Mouse (Mus musculus) right cerebral cortex, postnatal 4 days (tissue): Measurements from ENCODE around the gene Man1b1.
A peak's percentile ranks its signal among the peaks of the same experiment; 100 is the strongest.

Source experiments
- DNase-seq: peaks from one replicate; pipeline ENCODE4 v3.0.0-alpha.2; 2022

The Man1b1 gene

DNA sequence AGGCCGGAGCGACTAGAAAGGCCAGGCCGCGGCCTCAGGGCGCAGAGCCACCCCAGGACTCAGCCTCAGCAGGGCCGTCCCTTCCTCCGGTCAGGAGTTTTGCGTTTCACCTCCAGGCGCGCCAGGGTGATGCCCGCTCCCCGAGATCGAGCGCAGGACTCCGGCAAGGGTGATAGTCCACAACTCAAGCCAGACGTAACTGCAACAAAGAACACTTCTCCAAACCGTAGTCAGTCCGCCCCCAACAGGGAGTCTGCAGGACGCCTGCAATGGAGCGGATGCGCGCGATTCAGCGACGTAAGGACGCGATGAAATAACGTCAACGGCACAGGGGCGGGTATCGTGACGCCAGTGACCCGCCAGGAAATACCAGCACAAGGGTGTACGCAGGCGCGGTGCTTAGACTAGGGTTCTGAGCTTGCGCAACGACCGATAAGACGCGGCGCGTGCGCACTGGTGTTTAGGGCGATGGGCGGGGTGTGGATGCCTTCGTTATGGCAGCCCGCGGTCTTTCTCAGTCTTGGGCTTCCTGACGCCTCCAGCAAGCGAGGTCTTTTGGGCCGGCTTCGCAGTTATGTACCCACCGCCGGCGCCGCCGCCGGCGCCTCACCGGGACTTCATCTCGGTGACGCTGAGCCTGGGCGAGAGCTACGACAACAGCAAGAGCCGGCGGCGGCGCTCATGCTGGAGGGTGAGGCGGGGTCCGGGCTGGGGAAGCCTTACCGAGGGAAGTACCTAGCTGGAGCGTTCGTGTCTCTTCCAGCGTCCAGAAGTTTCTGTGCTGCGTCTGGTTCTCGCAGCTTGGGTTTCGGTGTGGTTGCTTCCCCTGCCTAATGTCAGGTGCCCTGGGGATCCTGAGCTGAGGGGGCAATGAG lies at the start of gene Man1b1:
Gene Man1b1, plus strand, starts transcription at position 53 of the 875 bp plus-strand sequence.
- DNase-seq: peak; percentile 99

GRCm38 (mm10) chr2:25285551-25285950 lies 46.6 kb upstream of the Man1b1 start:
- no peak for DNase-seq

DNA sequence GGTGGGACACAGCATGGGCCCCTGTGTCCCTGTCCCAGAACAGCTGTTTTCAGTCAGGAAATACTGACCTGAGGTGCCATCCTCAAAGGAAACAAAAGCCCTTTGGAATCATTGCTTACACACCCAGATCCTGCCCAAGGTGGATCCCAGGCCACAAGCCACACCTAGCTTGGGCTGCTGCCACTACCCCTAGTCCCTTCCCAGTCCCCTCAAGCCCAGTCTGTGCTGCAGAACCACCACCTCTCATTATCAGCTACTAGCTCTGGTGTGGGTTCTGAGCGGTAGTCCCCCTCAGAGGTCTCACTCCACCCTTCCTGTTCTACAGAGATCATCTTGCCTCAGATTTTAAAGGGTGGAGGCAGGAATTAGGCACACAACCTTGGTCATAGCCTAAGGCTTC lies 45.8 kb upstream of the Man1b1 start:
- no peak for DNase-seq

GRCm38 (mm10) chr2:25286837-25287636 lies 45.1 kb upstream of the Man1b1 start:
- no peak for DNase-seq

DNA sequence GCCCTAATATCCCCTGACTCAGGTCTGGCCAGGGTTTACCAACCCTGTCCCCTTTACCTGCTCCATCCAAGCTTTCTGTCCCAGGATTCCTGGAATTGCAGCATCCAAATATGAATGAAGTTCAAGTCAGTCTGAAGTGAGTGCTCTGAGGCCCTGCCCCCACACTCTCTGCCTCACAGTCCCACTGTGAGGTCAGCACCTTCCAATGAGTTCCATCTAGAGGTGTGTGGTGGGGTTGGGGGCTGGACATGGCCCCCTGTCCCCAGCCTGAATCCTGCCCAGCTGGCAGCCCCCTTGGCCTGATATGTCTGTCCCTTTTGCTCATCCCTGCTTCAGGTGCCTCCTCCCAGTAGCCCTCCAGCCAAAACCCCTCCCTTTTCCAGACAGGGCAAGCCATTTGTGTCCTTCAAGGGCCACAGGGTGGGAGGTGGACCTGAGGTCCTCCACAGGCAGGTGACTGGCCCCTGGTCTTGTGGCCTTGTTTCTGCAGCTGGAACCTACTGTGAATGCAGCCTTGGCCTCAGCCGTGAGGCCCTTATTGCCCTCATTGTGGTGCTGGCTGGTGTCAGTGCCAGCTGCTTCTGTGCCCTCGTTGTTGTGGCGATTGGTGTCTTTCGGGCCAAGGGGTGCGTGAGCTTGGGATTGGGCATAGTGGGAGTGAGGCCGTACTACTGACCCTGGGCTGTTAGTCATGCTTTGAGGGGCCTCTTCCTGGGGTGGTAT lies 44.0 kb upstream of the Man1b1 start, which contains the start of gene Tmem210:
Gene Tmem210, plus strand, starts transcription at position 219 of the 723 bp plus-strand sequence.
- DNase-seq: no peak

- no peak for DNase-seq
Observed at GRCm38 (mm10) chr2:25288734-25289345, 43.3 kb upstream of the Man1b1 start.

DNA sequence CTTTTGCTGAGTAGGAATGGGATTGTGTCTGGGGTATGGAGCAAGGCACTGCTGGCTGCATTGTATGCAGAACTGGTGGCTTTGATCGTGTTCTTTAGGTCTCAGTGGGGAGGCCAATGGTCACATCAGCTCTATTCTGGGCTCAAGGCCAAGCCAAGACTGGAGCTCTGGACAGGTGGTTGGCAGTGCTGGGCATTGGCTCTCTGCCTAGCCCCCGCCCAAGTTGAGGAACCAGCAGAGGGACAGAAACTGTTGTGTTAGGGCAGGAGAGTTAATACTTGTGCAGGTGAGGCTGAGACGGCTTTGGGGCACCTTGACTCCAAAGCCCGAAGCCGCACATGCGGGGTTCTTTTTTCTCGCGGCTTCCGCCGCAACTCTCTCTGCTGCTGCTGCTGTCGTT lies 42.5 kb upstream of the Man1b1 start, which contains the start of gene Lrrc26:
Gene Lrrc26, plus strand, starts transcription at position 265 of the 400 bp plus-strand sequence.
- no peak for DNase-seq

DNA sequence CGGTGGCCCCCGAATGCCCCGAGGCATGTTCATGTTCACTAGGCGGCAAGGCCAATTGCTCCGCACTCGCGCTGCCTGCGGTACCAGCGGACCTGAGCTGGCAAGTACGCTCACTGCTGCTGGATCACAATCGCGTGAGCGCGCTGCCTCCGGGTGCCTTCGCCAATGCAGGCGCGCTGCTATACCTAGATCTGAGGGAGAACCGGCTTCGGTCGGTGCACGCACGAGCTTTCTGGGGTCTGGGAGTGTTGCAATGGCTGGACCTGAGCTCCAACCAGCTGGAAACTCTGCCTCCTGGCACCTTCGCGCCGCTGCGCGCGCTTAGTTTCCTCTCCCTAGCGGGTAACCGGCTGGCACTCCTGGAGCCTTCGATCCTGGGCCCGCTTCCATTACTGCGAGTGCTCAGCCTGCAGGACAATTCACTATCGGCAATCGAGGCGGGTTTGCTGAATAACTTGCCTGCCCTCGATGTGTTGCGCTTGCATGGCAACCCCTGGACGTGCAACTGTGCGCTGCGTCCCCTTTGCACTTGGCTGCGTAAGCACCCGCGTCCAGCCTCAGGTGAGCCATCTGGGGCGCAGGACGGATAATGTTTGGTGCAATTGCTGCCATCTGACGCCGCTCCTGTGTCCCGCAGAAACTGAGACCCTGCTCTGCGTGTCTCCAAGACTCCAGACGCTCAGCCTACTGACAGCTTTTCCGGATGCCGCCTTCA lies 41.9 kb upstream of the Man1b1 start:
- peak; percentile 67 for DNase-seq

DNA sequence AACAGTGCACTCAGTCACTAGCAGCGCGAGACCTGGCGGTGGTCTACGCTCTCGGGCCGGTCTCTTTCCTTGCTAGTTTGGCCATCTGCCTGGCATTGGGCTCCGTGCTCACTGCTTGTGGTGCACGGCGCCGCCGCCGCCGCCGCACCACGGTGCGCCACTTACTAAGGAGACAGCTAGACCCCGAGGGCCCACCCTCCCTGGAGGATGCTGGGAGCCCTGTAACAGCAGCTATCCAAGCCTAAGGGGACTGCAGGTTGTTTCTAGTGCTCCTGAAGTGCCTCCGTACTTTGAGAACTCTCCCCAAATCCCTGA lies 41.4 kb upstream of the Man1b1 start:
- peak; percentile 59 for DNase-seq

GRCm38 (mm10) chr2:25291184-25292053 lies 40.7 kb upstream of the Man1b1 start:
- no peak for DNase-seq

GRCm38 (mm10) chr2:25292054-25292544 lies 40.0 kb upstream of the Man1b1 start:
- DNase-seq: no peak

DNA sequence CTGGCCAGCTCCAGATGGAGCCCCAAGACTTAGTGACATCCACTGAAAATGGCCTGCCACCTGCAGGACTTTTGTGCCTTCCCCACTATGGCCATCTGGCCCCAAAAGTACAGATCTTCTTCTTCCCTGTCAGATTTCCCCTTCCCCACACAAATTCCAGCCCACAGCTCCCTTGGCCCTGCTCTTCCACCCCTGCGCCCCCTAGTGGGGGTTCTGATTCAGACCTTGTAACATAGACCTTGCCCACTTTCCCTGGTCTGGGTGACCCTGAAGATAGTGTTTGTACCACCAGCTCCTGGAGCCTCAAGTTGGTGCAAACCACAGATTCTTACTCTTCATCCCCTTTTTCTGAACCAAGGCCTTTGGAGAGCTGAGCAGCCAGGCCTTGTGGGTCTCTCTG lies 39.3 kb upstream of the Man1b1 start:
- DNase-seq: peak; percentile 84

DNA sequence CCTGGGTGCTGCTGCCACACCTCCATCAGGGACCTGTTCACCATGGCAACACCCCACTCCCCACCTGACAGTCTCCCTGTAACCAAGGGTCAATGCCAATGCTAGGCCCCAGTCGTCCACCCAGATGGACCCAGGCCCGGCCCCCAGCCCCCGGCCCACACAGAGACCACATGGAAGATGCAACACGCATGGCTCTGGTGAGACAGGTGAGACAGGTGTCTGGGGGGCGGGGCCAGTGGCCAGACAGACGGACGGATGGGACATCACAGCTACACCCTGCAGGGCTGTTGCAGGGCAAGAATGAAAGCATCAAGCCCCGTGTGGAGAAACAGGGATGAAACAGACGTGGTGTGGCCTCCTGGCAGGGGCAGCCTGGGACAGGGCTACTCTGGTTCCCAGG lies 38.4 kb upstream of the Man1b1 start:
- no peak for DNase-seq

DNA sequence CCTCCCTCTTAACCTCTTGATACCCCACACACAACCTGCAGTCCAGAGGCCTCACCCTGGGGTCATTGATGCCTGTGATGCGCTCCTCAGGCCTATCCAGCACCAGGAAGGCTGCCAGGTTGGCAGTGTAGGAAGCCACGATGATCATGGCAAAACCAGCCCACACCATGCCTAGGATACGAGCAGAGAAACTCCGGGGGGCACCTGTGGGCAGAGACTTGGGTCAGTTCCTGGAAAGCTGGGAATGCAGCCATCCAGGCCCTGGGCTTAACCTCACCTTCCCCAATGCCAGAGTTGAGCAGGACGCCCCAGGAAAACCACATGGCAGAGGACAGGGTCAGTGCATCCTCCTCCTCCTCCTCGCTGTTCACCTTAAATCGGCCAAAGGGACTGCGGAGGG lies 35.0 kb upstream of the Man1b1 start:
- no peak for DNase-seq

DNA sequence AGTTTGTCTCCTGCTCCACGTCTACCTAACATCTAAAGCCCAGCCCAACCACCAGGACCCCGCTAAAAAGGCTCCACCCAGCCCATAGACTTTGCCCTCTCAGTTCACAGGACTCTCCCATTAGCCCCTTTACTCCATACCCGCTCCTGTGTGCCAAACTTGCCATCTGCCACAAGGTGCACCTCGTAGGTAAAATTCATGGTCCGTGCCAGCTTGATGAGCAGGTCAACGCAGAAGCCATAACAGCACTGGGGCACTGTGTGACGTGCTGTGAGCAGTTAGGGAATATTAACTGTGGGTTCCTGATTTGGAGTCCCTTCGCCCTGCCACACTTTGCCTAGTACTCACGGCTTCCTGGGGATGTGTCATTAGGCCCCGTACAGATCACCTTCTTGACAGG lies 34.1 kb upstream of the Man1b1 start:
- DNase-seq: no peak

DNA sequence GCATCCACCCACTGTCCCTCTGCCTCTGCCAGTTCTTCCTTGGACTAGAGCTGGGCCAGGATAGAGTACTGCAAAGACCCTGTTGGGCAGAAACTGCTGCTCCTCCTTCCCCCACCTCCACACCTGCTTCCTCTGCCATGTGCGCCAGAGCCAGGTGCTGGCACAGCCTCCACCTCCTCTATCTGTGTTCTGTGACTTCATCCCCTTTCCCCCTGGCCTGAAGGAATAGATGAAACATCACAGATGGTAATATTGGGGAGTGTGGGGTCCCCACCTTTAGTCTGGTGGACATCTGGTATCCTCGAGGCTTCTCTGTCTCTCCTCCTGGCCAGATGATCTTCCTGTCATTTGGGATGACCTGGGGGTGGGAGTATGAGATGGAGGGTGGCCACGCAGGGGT lies 28.7 kb upstream of the Man1b1 start:
- DNase-seq: no peak

DNA sequence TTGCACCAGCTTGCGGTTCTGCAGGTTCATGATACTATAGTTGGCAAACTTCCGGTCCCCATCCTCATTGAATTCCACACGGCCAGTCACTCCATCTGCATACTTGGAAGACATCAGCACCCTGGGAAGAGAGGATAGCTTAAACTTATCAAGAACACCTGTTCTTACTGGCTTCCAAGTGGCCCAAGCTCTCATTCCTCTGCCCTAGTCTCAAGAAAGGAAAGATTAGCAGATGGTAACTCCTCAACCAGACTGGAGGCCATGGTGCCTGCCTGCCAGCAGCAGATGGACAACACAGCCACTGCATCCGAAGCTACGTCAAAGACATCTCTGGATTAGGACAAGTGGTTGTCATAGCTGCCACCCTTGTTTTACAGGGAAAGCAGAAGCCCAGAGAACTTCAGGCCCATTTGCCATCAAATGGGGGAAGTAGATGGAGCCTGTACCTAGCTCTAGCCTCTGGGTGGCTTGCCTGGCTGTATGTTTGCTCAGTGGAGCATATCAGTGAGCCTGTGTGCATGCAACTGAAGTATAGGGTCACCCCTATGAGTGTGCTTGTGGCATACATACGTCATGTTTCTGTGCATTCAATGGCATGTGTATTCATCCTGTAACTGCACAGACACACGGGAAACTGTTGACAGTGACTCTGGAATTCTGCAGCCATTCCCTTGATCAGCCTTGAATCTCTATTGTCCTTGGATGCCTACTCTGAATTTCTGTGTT lies 28.0 kb upstream of the Man1b1 start:
- DNase-seq: no peak

DNA sequence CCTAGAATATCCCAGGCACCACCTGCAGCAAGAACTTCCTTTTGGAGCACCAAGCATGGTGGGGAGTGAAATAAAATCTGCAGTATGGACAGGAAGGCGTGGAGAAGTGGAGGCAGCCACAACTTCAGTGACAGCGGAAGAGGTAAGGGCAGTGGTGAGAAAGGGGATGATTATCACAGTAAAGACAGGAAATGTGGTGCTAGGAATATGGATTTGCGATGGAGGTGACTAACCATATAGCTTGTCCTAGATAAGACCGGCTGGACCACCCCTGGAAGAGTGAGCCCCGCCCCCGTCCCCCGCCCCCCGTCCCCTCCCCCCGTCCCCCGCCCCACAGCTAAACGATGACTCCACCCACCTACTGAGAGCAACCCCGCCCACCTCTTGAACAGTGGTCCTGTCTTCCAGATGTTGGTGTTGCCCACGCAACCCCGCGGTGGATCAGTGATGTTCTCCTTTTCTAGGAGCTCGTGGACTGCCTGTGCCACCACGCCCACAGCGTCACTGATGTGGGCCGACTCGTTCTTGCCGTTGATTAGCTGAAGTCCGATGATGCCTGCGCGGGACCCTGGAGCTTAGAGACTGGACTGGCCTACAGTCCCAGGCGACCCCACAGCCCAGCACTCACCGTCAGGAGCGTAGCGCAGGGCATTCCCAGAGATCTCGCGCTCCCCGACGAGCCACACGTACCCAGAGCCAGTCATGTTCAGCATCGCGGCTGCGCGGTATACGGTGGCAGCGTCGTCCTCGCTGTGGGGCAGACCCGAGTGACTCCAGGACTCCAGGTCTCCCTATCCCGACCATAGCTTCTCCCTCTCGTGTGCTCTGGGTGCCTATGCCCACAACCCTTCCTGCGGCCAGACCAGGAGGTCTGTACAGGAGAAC lies 27.2 kb upstream of the Man1b1 start:
- peak; percentile 52 for DNase-seq
